Mouse (Mus musculus): ENCODE results near the gene Togaram2. TPM values are rescaled to one million over a fixed set of nuclear protein-coding genes. Genes with fewer than 3 reads are reported as not detected.

Gene Togaram2
- polyA plus RNA-seq, 1 experiment from 2014 or later: 2.3 TPM

DNA sequence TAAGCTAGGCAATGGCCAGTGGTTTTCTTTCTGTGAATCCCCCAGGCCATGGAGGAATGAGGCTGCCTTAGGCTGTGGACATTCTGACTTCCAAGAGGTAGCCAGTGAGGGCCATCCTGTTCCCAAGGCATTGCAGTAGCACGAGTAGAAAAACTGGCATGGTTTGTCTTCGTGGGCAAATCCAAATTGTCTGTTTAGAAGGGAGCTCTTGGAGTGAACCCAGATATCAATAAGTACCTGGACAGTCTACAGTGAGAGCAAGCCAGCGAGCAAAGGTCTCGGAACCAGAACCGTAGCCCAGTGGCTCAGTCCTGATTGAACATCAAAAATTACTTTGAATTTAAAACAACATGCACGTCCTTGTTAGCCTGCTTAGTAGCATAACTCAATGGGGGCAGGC lies 10.2 kb downstream of the Togaram2 start:
- WGBS: 88% methylated on average over 6 of the region's 6 CpGs
- Histone ChIP-seq H3K4me2 (no peak overlapping the region), H3K4me1 (replicated peaks) (peaks cover 13% of the 10 kb centered on the region), H3K4me3 (no peak overlapping the region), H3K36me3 (no peaks in the 10 kb centered on the region), H3K27me3 (no peaks in the 10 kb centered on the region), H3K9me3 (replicated peaks) (no peaks in the 10 kb centered on the region), H3K27ac (no peak overlapping the region), H3K9ac (no peak overlapping the region)
- no peak for ATAC-seq (replicated peaks; ENCODE audit: insufficient number of reproducible peaks, insufficient read depth, low FRiP score, low read depth)

DNA sequence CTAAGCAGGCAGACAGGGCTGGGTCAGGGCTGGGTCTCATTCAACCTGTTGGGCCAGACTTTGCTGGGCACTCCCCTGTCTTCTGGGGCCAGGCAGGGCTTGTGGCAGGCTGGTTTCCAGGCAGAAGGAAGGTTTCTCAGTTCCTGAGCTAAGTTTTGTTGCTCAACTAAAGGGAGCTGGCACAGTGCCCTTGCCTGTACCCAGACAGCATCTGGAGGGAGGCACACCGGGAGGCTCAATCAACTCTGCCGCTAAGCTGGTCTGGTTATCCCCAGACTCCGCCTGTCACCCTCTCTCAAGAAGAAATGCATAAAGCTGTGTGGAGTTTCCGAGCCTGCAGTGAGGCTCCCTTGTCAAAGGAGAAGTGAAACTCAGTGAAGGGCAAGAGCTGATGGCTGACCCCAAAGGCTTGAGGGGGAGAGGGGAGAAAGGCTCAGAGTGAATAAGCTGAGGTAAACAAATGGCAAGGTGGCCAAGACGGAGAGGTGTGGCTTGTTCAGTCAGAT lies 11.1 kb downstream of the Togaram2 start:
- Histone ChIP-seq H3K9me3 (replicated peaks) (no peaks in the 10 kb centered on the region), H3K9ac (no peak overlapping the region), H3K4me3 (no peak overlapping the region), H3K4me1 (replicated peaks) (peaks cover 13% of the 10 kb centered on the region), H3K36me3 (no peaks in the 10 kb centered on the region), H3K4me2 (no peak overlapping the region), H3K27ac (no peak overlapping the region), H3K27me3 (no peaks in the 10 kb centered on the region)
- 31% methylated on average over 5 of the region's 5 CpGs for WGBS
- no peak for ATAC-seq (replicated peaks; ENCODE audit: insufficient number of reproducible peaks, insufficient read depth, low FRiP score, low read depth)

GRCm38 (mm10) chr17:71687436-71687835 lies 14.4 kb downstream of the Togaram2 start:
- 72% methylated on average over 9 of the region's 9 CpGs for whole genome bisulfite sequencing
- Histone ChIP-seq H3K27ac (no peak overlapping the region), H3K4me1 (replicated peaks) (peaks cover 5% of the 10 kb centered on the region), H3K27me3 (no peaks in the 10 kb centered on the region), H3K4me3 (no peak overlapping the region), H3K9me3 (replicated peaks) (no peaks in the 10 kb centered on the region), H3K9ac (no peak overlapping the region), H3K4me2 (no peak overlapping the region), H3K36me3 (no peaks in the 10 kb centered on the region)
- ATAC-seq (replicated peaks; ENCODE audit: insufficient number of reproducible peaks, insufficient read depth, low FRiP score, low read depth): no peak

DNA sequence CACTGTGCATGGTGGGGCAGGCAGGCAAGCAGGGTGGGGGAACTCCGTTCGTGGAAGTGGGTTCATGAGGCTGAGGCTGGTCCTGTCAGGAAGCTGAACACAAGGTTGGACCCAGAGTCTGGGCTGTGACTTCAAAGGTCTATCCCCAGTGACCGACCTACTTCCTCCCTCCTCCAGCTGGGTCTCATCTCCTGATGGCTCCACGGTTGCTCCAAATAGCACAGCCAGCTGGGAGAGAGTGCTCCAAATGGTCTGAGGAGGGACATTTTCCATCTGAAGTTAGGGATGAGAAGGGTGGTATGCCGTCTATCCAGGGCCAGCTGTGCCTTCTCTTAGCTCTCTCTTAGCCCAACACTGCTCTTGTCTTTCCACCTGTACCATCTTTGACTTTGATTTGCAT lies 16.8 kb downstream of the Togaram2 start:
- Histone ChIP-seq H3K4me2 (no peak overlapping the region), H3K9ac (no peak overlapping the region), H3K9me3 (replicated peaks) (no peaks in the 10 kb centered on the region), H3K27me3 (no peaks in the 10 kb centered on the region), H3K27ac (no peak overlapping the region), H3K36me3 (no peaks in the 10 kb centered on the region), H3K4me3 (no peak overlapping the region), H3K4me1 (replicated peaks) (no peaks in the 10 kb centered on the region; the same call in 1 of the 2 replicates)
- 56% methylated on average over 5 of the region's 5 CpGs for WGBS
- no peak for ATAC-seq (replicated peaks; ENCODE audit: insufficient number of reproducible peaks, insufficient read depth, low FRiP score, low read depth)

DNA sequence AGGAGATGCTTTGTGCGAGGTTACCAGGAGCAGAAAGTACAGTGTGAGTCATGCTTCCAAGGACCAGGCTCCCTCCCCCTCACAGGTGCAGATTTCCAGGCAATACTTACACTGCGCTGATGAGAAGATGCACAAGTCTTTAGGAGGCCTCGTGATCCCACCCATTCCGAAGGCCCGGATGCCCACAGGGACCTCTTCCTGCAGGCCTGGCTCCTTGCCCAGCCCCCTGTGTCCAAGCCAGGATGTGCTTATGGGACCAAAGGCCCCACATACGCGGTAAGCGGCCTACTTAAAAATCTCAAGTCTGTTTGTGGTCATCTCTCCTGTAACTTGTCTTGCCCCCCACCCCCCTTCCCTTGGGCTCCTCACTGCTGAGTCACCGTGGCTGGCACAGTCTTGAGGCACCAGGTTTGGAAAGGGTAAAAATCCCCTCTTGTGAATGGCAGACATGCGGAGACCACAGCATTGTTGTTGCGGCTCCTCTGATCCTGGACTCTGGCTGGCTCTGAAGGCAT lies 18.4 kb downstream of the Togaram2 start:
- no peak overlapping the region for H3K4me2 ChIP-seq
- no peak overlapping the region for H3K4me3 ChIP-seq
- peaks cover 12% of the 10 kb centered on the region for H3K4me1 ChIP-seq (replicated peaks)
- no peak for ATAC-seq (replicated peaks; ENCODE audit: insufficient number of reproducible peaks, insufficient read depth, low FRiP score, low read depth)
- WGBS: 56% methylated on average over 11 of the region's 11 CpGs
- H3K27ac ChIP-seq: no peak overlapping the region
- no peaks in the 10 kb centered on the region for H3K9me3 ChIP-seq (replicated peaks)
- H3K9ac ChIP-seq: no peak overlapping the region
- H3K27me3 ChIP-seq: no peaks in the 10 kb centered on the region
- H3K36me3 ChIP-seq: no peaks in the 10 kb centered on the region

- Histone ChIP-seq H3K4me2 (no peak overlapping the region), H3K4me1 (replicated peaks) (peaks cover 29% of the 10 kb centered on the region), H3K9ac (no peak overlapping the region), H3K27ac (no peak overlapping the region), H3K36me3 (no peaks in the 10 kb centered on the region), H3K4me3 (no peak overlapping the region), H3K27me3 (no peaks in the 10 kb centered on the region), H3K9me3 (replicated peaks) (no peaks in the 10 kb centered on the region)
- no peak for ATAC-seq (replicated peaks; ENCODE audit: insufficient number of reproducible peaks, insufficient read depth, low FRiP score, low read depth)
- 61% methylated on average over 5 of the region's 5 CpGs for whole genome bisulfite sequencing
Observed at GRCm38 (mm10) chr17:71693313-71693712, 20.3 kb downstream of the Togaram2 start.

DNA sequence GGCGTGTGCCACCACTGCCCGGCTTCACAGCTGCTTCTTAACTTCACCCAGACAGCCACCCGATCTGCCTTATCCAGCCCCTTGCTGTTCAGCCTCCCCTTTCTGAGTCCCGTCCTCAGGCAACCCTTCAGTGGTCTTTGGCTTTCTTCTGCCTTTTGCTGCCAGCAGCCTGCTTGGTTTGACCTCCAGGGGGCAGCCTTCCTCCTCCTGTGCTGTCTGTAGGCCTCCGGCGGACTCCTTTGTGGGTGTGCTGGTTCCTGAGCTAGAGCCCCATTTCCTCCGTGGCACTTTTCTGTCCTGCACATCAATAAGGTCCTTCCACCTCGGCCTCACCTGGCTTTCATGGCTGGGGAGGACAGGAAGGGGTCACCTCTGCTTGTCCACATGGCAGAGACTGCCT lies 20.7 kb downstream of the Togaram2 start:
- ATAC-seq (replicated peaks; ENCODE audit: insufficient number of reproducible peaks, insufficient read depth, low FRiP score, low read depth): no peak
- Histone ChIP-seq H3K4me3 (no peak overlapping the region), H3K27me3 (no peaks in the 10 kb centered on the region), H3K4me2 (no peak overlapping the region), H3K9me3 (replicated peaks) (no peaks in the 10 kb centered on the region), H3K27ac (no peak overlapping the region), H3K9ac (no peak overlapping the region), H3K4me1 (replicated peaks) (peaks cover 34% of the 10 kb centered on the region), H3K36me3 (no peaks in the 10 kb centered on the region)
- WGBS: 65% methylated on average over 8 of the region's 8 CpGs

DNA sequence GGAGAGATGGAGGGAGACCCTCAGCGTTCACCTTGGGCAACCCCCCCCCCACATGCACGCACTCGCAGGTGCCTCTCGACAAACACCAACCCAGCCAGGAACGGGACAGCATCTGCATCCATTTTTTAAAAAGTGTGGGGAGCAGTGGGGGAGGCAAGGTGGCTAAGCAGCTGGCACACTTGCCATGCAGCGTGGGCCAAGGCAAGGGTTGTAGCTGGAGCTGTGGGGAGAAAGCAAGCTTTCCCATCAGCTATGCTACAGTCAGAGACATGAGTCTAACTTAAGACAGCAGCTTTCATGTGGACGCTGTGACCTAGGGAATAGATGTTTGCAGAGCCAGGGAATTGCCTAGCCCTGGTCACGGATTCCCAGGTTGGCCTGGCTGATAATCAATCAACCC lies 22.1 kb downstream of the Togaram2 start:
- Histone ChIP-seq H3K36me3 (no peaks in the 10 kb centered on the region), H3K9ac (no peak overlapping the region), H3K4me3 (no peak overlapping the region), H3K9me3 (replicated peaks) (no peaks in the 10 kb centered on the region), H3K4me2 (no peak overlapping the region), H3K27me3 (no peaks in the 10 kb centered on the region), H3K4me1 (replicated peaks) (peaks cover 38% of the 10 kb centered on the region), H3K27ac (no peak overlapping the region)
- ATAC-seq (replicated peaks; ENCODE audit: insufficient number of reproducible peaks, insufficient read depth, low FRiP score, low read depth): no peak
- 92% methylated on average over 8 of the region's 8 CpGs for WGBS

- Histone ChIP-seq H3K27ac (no peak overlapping the region; the same call in 1 of the 2 replicates), H3K36me3 (no peaks in the 10 kb centered on the region), H3K4me2 (no peak overlapping the region), H3K4me3 (no peak overlapping the region), H3K9me3 (replicated peaks) (no peaks in the 10 kb centered on the region), H3K9ac (no peak overlapping the region; the same call in 1 of the 2 replicates), H3K27me3 (no peaks in the 10 kb centered on the region), H3K4me1 (replicated peaks) (peaks cover 38% of the 10 kb centered on the region)
- ATAC-seq (replicated peaks; ENCODE audit: insufficient number of reproducible peaks, insufficient read depth, low FRiP score, low read depth): no peak
- 66% methylated on average over 15 of the region's 15 CpGs for WGBS
Observed at GRCm38 (mm10) chr17:71695716-71696315, 22.8 kb downstream of the Togaram2 start.

DNA sequence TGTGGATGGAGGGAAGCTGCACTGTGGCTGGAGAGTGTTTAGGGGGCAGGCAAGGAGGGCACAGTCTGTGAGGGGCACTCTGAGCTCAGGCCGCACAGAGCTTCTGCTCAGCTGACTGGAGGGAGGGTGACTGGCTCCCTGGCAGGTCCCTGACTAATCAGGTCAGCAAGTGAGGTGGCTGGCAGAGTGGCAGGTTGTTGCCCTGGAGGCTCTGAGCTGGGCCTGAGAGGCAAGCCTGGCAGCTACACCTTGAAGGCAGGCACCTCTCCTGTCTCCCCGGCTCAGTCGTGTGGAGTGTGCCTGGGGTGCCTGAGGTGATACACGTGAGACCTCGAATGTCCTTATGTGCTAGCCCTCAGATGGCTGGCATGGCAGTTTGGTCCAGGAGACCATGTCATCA lies 23.3 kb downstream of the Togaram2 start:
- no peak for ATAC-seq (replicated peaks; ENCODE audit: insufficient number of reproducible peaks, insufficient read depth, low FRiP score, low read depth)
- no peak overlapping the region; the same call in 1 of the 2 replicates for H3K9ac ChIP-seq
- H3K4me3 ChIP-seq: no peak overlapping the region
- no peaks in the 10 kb centered on the region for H3K36me3 ChIP-seq
- no peaks in the 10 kb centered on the region for H3K27me3 ChIP-seq
- peaks cover 38% of the 10 kb centered on the region for H3K4me1 ChIP-seq (replicated peaks)
- 80% methylated on average over 5 of the region's 5 CpGs for WGBS
- no peak overlapping the region for H3K4me2 ChIP-seq
- H3K9me3 ChIP-seq (replicated peaks): no peaks in the 10 kb centered on the region
- no peak overlapping the region; the same call in 1 of the 2 replicates for H3K27ac ChIP-seq

DNA sequence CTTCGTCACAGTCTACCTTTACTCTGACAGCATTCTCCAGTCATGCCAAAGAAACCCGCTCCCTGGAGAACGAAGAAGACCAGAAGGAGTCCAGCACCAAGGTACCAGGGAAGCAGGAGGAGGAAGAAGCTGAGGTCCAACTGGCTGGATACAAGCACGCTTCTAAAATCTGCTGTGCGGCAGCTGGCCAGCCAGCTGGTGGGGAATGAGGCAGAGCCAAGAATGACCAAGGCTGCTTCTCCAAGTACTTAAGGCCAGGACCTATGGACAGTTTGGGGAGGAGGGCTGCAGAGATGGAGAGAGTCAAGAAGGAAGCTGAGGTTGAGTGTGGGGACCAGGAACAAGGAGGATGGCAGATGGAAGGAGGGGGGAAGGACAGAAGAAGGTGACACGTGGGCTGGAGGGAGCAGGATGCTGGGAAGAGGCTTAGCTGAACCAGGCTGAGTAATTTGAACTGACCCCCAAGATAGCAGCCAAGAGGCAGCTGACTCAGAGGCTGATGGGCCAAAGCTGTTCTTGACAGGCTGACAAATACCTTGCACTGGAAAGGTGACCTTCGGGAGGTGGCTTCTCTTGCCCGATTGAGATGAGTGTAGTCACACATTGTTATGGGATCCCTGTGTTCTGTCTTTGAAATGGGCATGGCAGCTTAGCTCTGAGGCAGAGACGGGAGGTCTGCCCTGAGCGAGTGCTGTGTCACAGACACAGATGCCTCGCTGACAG lies 25.0 kb downstream of the Togaram2 start:
- H3K9me3 ChIP-seq (replicated peaks): no peaks in the 10 kb centered on the region
- H3K9ac ChIP-seq: no peak overlapping the region
- peak overlapping the region; percentile 86 for H3K27ac ChIP-seq
- no peaks in the 10 kb centered on the region for H3K27me3 ChIP-seq
- H3K4me3 ChIP-seq: no peak overlapping the region
- WGBS: 41% methylated on average over 11 of the region's 11 CpGs
- H3K4me1 ChIP-seq (replicated peaks): peaks cover 38% of the 10 kb centered on the region
- peak; percentile 83 for ATAC-seq (replicated peaks; ENCODE audit: insufficient number of reproducible peaks, insufficient read depth, low FRiP score, low read depth)
- H3K36me3 ChIP-seq: no peaks in the 10 kb centered on the region
- H3K4me2 ChIP-seq: 0 out of 2 replicates have a peak overlapping the region, but pooled peaks have one; percentile 17

Measured in heart, embryonic 15.5 days (tissue).